Mouse (Mus musculus): Measurements from ENCODE around the gene Igfbp3. TPM values are rescaled to one million over a fixed set of nuclear protein-coding genes. Genes with fewer than 3 reads are reported as not detected.

The Igfbp3 gene
- polyA plus RNA-seq, 1 experiment = 0.16 TPM

GRCm38 (mm10) chr11:7179276-7179675 lies 34.4 kb downstream of the Igfbp3 start:
- Histone ChIP-seq H3K79me3 (ENCODE audit: low read depth) (no peaks in the 10 kb centered on the region), H3K79me2 (ENCODE audit: control insufficient read depth, insufficient read depth) (no peaks in the 10 kb centered on the region), H3K27me3 (ENCODE audit: control insufficient read depth, insufficient read depth, insufficient read length) (no peaks in the 10 kb centered on the region), H3K4me3 (ENCODE audit: insufficient read depth, poor library complexity, severe bottlenecking) (no peak overlapping the region), H3K36me3 (ENCODE audit: control insufficient read depth, insufficient read depth) (no peaks in the 10 kb centered on the region), H3ac (ENCODE audit: control insufficient read depth, insufficient read length, low read depth) (no peak overlapping the region)
- TF ChIP-seq MAX (IDR thresholded peaks at IDR 0.05) (no peak), MYOD1 (IDR thresholded peaks at IDR 0.05; ENCODE audit: control insufficient read depth, insufficient read length, low read depth) (no peak), FOSL1 (IDR thresholded peaks at IDR 0.05; ENCODE audit: insufficient read depth, low read length, poor library complexity, severe bottlenecking) (no peak), MYOG (IDR thresholded peaks at IDR 0.05; ENCODE audit: control insufficient read depth, extremely low read depth, insufficient read length) (no peak), USF1 (IDR thresholded peaks at IDR 0.05; ENCODE audit: low read depth) (no peak), CTCF (IDR thresholded peaks at IDR 0.05; ENCODE audit: control insufficient read depth, insufficient read depth, insufficient read length) (no peak), CEBPB (IDR thresholded peaks at IDR 0.05; ENCODE audit: low read depth) (no peak)

GRCm38 (mm10) chr11:7178724-7179123 lies 35.0 kb downstream of the Igfbp3 start:
- H3K79me2 ChIP-seq (ENCODE audit: control insufficient read depth, insufficient read depth) = no peaks in the 10 kb centered on the region
- TF ChIP-seq MYOD1 (IDR thresholded peaks at IDR 0.05; ENCODE audit: control insufficient read depth, insufficient read length, low read depth) (no peak), CTCF (IDR thresholded peaks at IDR 0.05; ENCODE audit: control insufficient read depth, insufficient read depth, insufficient read length) (no peak)

GRCm38 (mm10) chr11:7173664-7174063 lies 40.1 kb downstream of the Igfbp3 start:
- H3K79me2 ChIP-seq (ENCODE audit: control insufficient read depth, insufficient read depth) = no peaks in the 10 kb centered on the region
- no peaks in the 10 kb centered on the region for H3K36me3 ChIP-seq (ENCODE audit: control insufficient read depth, insufficient read depth)
- H3K79me3 ChIP-seq (ENCODE audit: low read depth) = no peaks in the 10 kb centered on the region
- H3K27me3 ChIP-seq (ENCODE audit: control insufficient read depth, insufficient read depth, insufficient read length) = no peaks in the 10 kb centered on the region
- no peak overlapping the region for H3K4me3 ChIP-seq (ENCODE audit: insufficient read depth, poor library complexity, severe bottlenecking)
- TF ChIP-seq MYOD1 (IDR thresholded peaks at IDR 0.05; ENCODE audit: control insufficient read depth, insufficient read length, low read depth) (no peak), CEBPB (IDR thresholded peaks at IDR 0.05; ENCODE audit: low read depth) (no peak), USF1 (IDR thresholded peaks at IDR 0.05; ENCODE audit: low read depth) (no peak), MYOG (IDR thresholded peaks at IDR 0.05; ENCODE audit: control insufficient read depth, extremely low read depth, insufficient read length) (no peak), CTCF (IDR thresholded peaks at IDR 0.05; ENCODE audit: control insufficient read depth, insufficient read depth, insufficient read length) (no peak), FOSL1 (IDR thresholded peaks at IDR 0.05; ENCODE audit: insufficient read depth, low read length, poor library complexity, severe bottlenecking) (no peak), MAX (IDR thresholded peaks at IDR 0.05) (no peak)
- no peak overlapping the region for H3ac ChIP-seq (ENCODE audit: control insufficient read depth, insufficient read length, low read depth)

More at GRCm38 (mm10) chr11:7178724-7179123, 35.0 kb downstream of the Igfbp3 start:
- no peak overlapping the region for H3K4me3 ChIP-seq (ENCODE audit: insufficient read depth, poor library complexity, severe bottlenecking)
- no peak overlapping the region for H3ac ChIP-seq (ENCODE audit: control insufficient read depth, insufficient read length, low read depth)
- H3K36me3 ChIP-seq (ENCODE audit: control insufficient read depth, insufficient read depth) = no peaks in the 10 kb centered on the region
- no peaks in the 10 kb centered on the region for H3K79me3 ChIP-seq (ENCODE audit: low read depth)
- no peaks in the 10 kb centered on the region for H3K27me3 ChIP-seq (ENCODE audit: control insufficient read depth, insufficient read depth, insufficient read length)

- Histone ChIP-seq H3K4me3 (ENCODE audit: insufficient read depth, poor library complexity, severe bottlenecking) (no peak overlapping the region), H3K79me2 (ENCODE audit: control insufficient read depth, insufficient read depth) (no peaks in the 10 kb centered on the region), H3K36me3 (ENCODE audit: control insufficient read depth, insufficient read depth) (no peaks in the 10 kb centered on the region), H3ac (ENCODE audit: control insufficient read depth, insufficient read length, low read depth) (no peak overlapping the region), H3K27me3 (ENCODE audit: control insufficient read depth, insufficient read depth, insufficient read length) (no peaks in the 10 kb centered on the region), H3K79me3 (ENCODE audit: low read depth) (no peaks in the 10 kb centered on the region)
- TF ChIP-seq FOSL1 (IDR thresholded peaks at IDR 0.05; ENCODE audit: insufficient read depth, low read length, poor library complexity, severe bottlenecking) (no peak), MYOD1 (IDR thresholded peaks at IDR 0.05; ENCODE audit: control insufficient read depth, insufficient read length, low read depth) (no peak), MYOG (IDR thresholded peaks at IDR 0.05; ENCODE audit: control insufficient read depth, extremely low read depth, insufficient read length) (no peak), USF1 (IDR thresholded peaks at IDR 0.05; ENCODE audit: low read depth) (no peak), CTCF (IDR thresholded peaks at IDR 0.05; ENCODE audit: control insufficient read depth, insufficient read depth, insufficient read length) (no peak), MAX (IDR thresholded peaks at IDR 0.05) (no peak), CEBPB (IDR thresholded peaks at IDR 0.05; ENCODE audit: low read depth) (no peak)
Observed at GRCm38 (mm10) chr11:7169645-7170044, 44.1 kb downstream of the Igfbp3 start.

- H3K4me3 ChIP-seq (ENCODE audit: insufficient read depth, poor library complexity, severe bottlenecking) = no peak overlapping the region
- H3K27me3 ChIP-seq (ENCODE audit: control insufficient read depth, insufficient read depth, insufficient read length) = no peaks in the 10 kb centered on the region
- H3ac ChIP-seq (ENCODE audit: control insufficient read depth, insufficient read length, low read depth) = no peak overlapping the region
- TF ChIP-seq MYOD1 (IDR thresholded peaks at IDR 0.05; ENCODE audit: control insufficient read depth, insufficient read length, low read depth) (no peak), CTCF (IDR thresholded peaks at IDR 0.05; ENCODE audit: control insufficient read depth, insufficient read depth, insufficient read length) (no peak), MAX (IDR thresholded peaks at IDR 0.05) (no peak), FOSL1 (IDR thresholded peaks at IDR 0.05; ENCODE audit: insufficient read depth, low read length, poor library complexity, severe bottlenecking) (no peak), MYOG (IDR thresholded peaks at IDR 0.05; ENCODE audit: control insufficient read depth, extremely low read depth, insufficient read length) (no peak), USF1 (IDR thresholded peaks at IDR 0.05; ENCODE audit: low read depth) (no peak), CEBPB (IDR thresholded peaks at IDR 0.05; ENCODE audit: low read depth) (no peak)
- no peaks in the 10 kb centered on the region for H3K79me2 ChIP-seq (ENCODE audit: control insufficient read depth, insufficient read depth)
- H3K36me3 ChIP-seq (ENCODE audit: control insufficient read depth, insufficient read depth) = no peaks in the 10 kb centered on the region
- H3K79me3 ChIP-seq (ENCODE audit: low read depth) = no peaks in the 10 kb centered on the region
Observed at GRCm38 (mm10) chr11:7164416-7164815, 49.3 kb downstream of the Igfbp3 start.

GRCm38 (mm10) chr11:7161502-7162174 lies 52.1 kb downstream of the Igfbp3 start:
- Histone ChIP-seq H3ac (ENCODE audit: control insufficient read depth, insufficient read length, low read depth) (no peak overlapping the region), H3K79me3 (ENCODE audit: low read depth) (no peaks in the 10 kb centered on the region), H3K27me3 (ENCODE audit: control insufficient read depth, insufficient read depth, insufficient read length) (no peaks in the 10 kb centered on the region), H3K79me2 (ENCODE audit: control insufficient read depth, insufficient read depth) (no peaks in the 10 kb centered on the region), H3K36me3 (ENCODE audit: control insufficient read depth, insufficient read depth) (no peaks in the 10 kb centered on the region), H3K4me3 (ENCODE audit: insufficient read depth, poor library complexity, severe bottlenecking) (no peak overlapping the region)
- TF ChIP-seq CTCF (IDR thresholded peaks at IDR 0.05; ENCODE audit: control insufficient read depth, insufficient read depth, insufficient read length) (no peak), FOSL1 (IDR thresholded peaks at IDR 0.05; ENCODE audit: insufficient read depth, low read length, poor library complexity, severe bottlenecking) (no peak), MAX (IDR thresholded peaks at IDR 0.05) (no peak), CEBPB (IDR thresholded peaks at IDR 0.05; ENCODE audit: low read depth) (no peak), MYOD1 (IDR thresholded peaks at IDR 0.05; ENCODE audit: control insufficient read depth, insufficient read length, low read depth) (no peak), MYOG (IDR thresholded peaks at IDR 0.05; ENCODE audit: control insufficient read depth, extremely low read depth, insufficient read length) (no peak), USF1 (IDR thresholded peaks at IDR 0.05; ENCODE audit: low read depth) (no peak)
